Mouse (Mus musculus) kidney, postnatal 0 days (tissue): ENCODE results near the gene Scamp4. TPM values are rescaled to one million over a fixed set of nuclear protein-coding genes. Genes with fewer than 3 reads are reported as not detected.

Experiments
- ATAC-seq: fragments of 200-750 bp; cut with Nextera tagmentation; replicated peaks from 2 replicates; pipeline ENCODE4 v1.8.0; 2017; ENCODE audit warnings: low read depth, moderate number of reproducible peaks, moderate TSS enrichment, moderate library complexity; ENCODE audit not compliant: low FRiP score
- DNase-seq: peaks from one replicate; pipeline ENCODE4 v3.0.0-alpha.2; 2016; ENCODE audit warnings: low spot score
- H3K27ac ChIP-seq: fragments of 300-500 bp; sonication (generic); 2 replicates; pipeline ENCODE4 v1.5.1; 2014; ENCODE audit warnings: mild to moderate bottlenecking
- H3K27me3 ChIP-seq: fragments of 300-500 bp; sonication (generic); 2 replicates; pipeline ENCODE4 v1.6.1; 2014; ENCODE audit warnings: low read length, mixed read lengths; ENCODE audit not compliant: insufficient read depth
- H3K36me3 ChIP-seq: fragments of 300-500 bp; sonication (generic); 2 replicates; pipeline ENCODE4 v1.6.1; 2014; ENCODE audit warnings: low read length, mixed read lengths; ENCODE audit not compliant: insufficient read depth
- H3K4me1 ChIP-seq: fragments of 300-500 bp; sonication (generic); replicated peaks from 2 replicates; pipeline ENCODE4 v1.6.1; 2014; ENCODE audit warnings: antibody characterized with exemption, low read length, mixed read lengths; ENCODE audit not compliant: insufficient read depth
- H3K4me2 ChIP-seq: fragments of 300-500 bp; sonication (generic); 2 replicates; pipeline ENCODE4 v1.6.1; 2014; ENCODE audit warnings: mild to moderate bottlenecking, low read length, moderate library complexity, mixed read lengths
- H3K4me3 ChIP-seq: fragments of 300-500 bp; sonication (generic); replicated peaks from 2 replicates; pipeline ENCODE4 v1.5.1; 2014; ENCODE audit warnings: low read depth, low read length
- H3K9ac ChIP-seq: fragments of 300-500 bp; sonication (generic); 2 replicates; pipeline ENCODE4 v1.6.1; 2014; ENCODE audit warnings: low read depth, low read length
- H3K9me3 ChIP-seq: fragments of 300-500 bp; sonication (generic); replicated peaks from 2 replicates; pipeline ENCODE4 v1.6.1; 2016; ENCODE audit warnings: low read length, inconsistent platforms, mixed read lengths
- CTCF ChIP-seq: IDR thresholded peaks from 2 replicates; pipeline ENCODE4 v1.5.1; 2016; ENCODE audit warnings: antibody characterized with exemption, low read depth, mild to moderate bottlenecking, moderate library complexity
- WGBS: fragments of 180-500 bp; shearing (Covaris S2); extraction: QIAGEN DNeasy Blood & Tissue Kit; methylation state at CpG from one replicate; pipeline ENCODE4 v1.1.7; 2014; 5-methylcytosine and 5-hydroxymethylcytosine counted together
- polyA plus RNA-seq: library from polyadenylated mRNA; unstranded; fragments of >200 nt; fragmentation: Nextera tagmentation; extraction: Ambion mirVana; gene quantifications from 2 replicates; pipeline ENCODE4 v1.2.1, GENCODE M21; 2015

Gene Scamp4
- polyA plus RNA-seq, 1 experiment from 2014 or later, result 80.7 TPM

GRCm38 (mm10) chr10:80650392-80650791 is 47.7 kb downstream of the Scamp4 start:
- Histone ChIP-seq H3K4me1 (peaks cover 14% of the 10 kb centered on the region; the same call in 1 of the 2 replicates), H3K27ac (no peak overlapping the region), H3K9me3 (no peaks in the 10 kb centered on the region), H3K4me3 (no peak overlapping the region), H3K36me3 (peaks cover 7% of the 10 kb centered on the region; the same call in 1 of the 2 replicates), H3K9ac (no peak overlapping the region), H3K27me3 (no peaks in the 10 kb centered on the region), H3K4me2 (no peak overlapping the region)
- DNase-seq, result no peak
- TF ChIP-seq CTCF, result no peak
- 81% methylated on average over 10 of the region's 10 CpGs for WGBS
- ATAC-seq, result no peak

GRCm38 (mm10) chr10:80653156-80653720 is 50.6 kb downstream of the Scamp4 start:
- Histone ChIP-seq H3K27ac (0 out of 2 replicates have a peak overlapping the region, but pooled peaks have one; percentile 13), H3K36me3 (0 out of 2 replicates have a peak, but pooled peaks cover 6% of the 10 kb centered on the region), H3K4me2 (no peak overlapping the region), H3K4me1 (peaks cover 21% of the 10 kb centered on the region; the same call in 1 of the 2 replicates), H3K27me3 (no peaks in the 10 kb centered on the region), H3K9me3 (no peaks in the 10 kb centered on the region), H3K9ac (0 out of 2 replicates have a peak overlapping the region, but pooled peaks have one; percentile 23), H3K4me3 (no peak overlapping the region)
- DNase-seq (no peak), ATAC-seq (no peak)
- TF ChIP-seq CTCF, result no peak
- WGBS, result 78% methylated on average over 6 of the region's 6 CpGs

- Histone ChIP-seq H3K4me2 (peak overlapping the region; percentile 94), H3K9ac (0 out of 2 replicates have a peak overlapping the region, but pooled peaks have one; percentile 91), H3K27me3 (no peaks in the 10 kb centered on the region), H3K27ac (no peak overlapping the region), H3K36me3 (0 out of 2 replicates have a peak, but pooled peaks cover 3% of the 10 kb centered on the region), H3K9me3 (no peaks in the 10 kb centered on the region), H3K4me3 (no peak overlapping the region), H3K4me1 (peaks cover 20% of the 10 kb centered on the region; the same call in 1 of the 2 replicates)
- no peak for DNase-seq
- WGBS, result 75% methylated on average over 6 of the region's 6 CpGs
- no peak for ATAC-seq
- TF ChIP-seq CTCF, result no peak
Measured at GRCm38 (mm10) chr10:80654866-80655265, 52.2 kb downstream of the Scamp4 start.

GRCm38 (mm10) chr10:80655406-80656129 is 52.9 kb downstream of the Scamp4 start:
- Histone ChIP-seq H3K9ac (peak overlapping the region; percentile 91), H3K9me3 (no peaks in the 10 kb centered on the region), H3K4me3 (peak overlapping the region; percentile 90), H3K36me3 (0 out of 2 replicates have a peak, but pooled peaks cover 3% of the 10 kb centered on the region), H3K4me1 (peaks cover 20% of the 10 kb centered on the region; the same call in 1 of the 2 replicates), H3K27ac (peak overlapping the region; percentile 82), H3K27me3 (no peaks in the 10 kb centered on the region), H3K4me2 (peak overlapping the region; percentile 94)
- 5% methylated on average over 12 of the region's 12 CpGs for WGBS
- DNase-seq (no peak), ATAC-seq (peak; percentile 51)
- no peak for TF ChIP-seq CTCF

- Histone ChIP-seq H3K9me3 (no peaks in the 10 kb centered on the region), H3K27me3 (no peaks in the 10 kb centered on the region), H3K36me3 (0 out of 2 replicates have a peak, but pooled peaks cover 3% of the 10 kb centered on the region), H3K4me1 (peaks cover 20% of the 10 kb centered on the region; the same call in 1 of the 2 replicates), H3K9ac (peak overlapping the region; percentile 91), H3K4me3 (peak overlapping the region; percentile 90), H3K4me2 (peak overlapping the region; percentile 94), H3K27ac (peak overlapping the region; percentile 88)
- ATAC-seq (peak; percentile 76), DNase-seq (peak; percentile 100)
- TF ChIP-seq CTCF, result no peak; the same call in 1 of the 2 replicates
- WGBS, result under 1% methylated on average over 67 of the region's 72 CpGs
Measured at GRCm38 (mm10) chr10:80656130-80656862, 53.6 kb downstream of the Scamp4 start.
